7 mouse cellular contexts compared by ENCODE assay signal in genomic region chr15:99074019-99074599, GRCm38 (mm10). TPM values are rescaled to one million over a fixed set of nuclear protein-coding genes. Genes with fewer than 3 reads are reported as not detected.
DNase-seq lines count a peak whose midpoint lies in the region; ATAC-seq and TF ChIP-seq lines count a peak whose summit lies in the region.

TSS of gene Troap (plus strand) at chr15:99074575.

- H3K36me3 ChIP-seq in forebrain, embryonic 11.5 days (ENCODE audit: control insufficient read depth, insufficient read depth, low read length), result peaks cover 3% of the 10 kb centered on the region
- peaks cover 16% of the 10 kb centered on the region; the same call in 1 of the 2 replicates for H3K36me3 ChIP-seq in liver, embryonic 11.5 days (ENCODE audit: control insufficient read depth, insufficient read depth, low read length)
- H3K36me3 ChIP-seq in stomach, postnatal 0 days (ENCODE audit: control insufficient read depth, insufficient read depth, low read length), result no peaks in the 10 kb centered on the region

- peaks cover 10% of the 10 kb centered on the region for H3K4me1 ChIP-seq in forebrain, embryonic 11.5 days (replicated peaks; ENCODE audit: control insufficient read depth, insufficient read depth, low read length)
- H3K4me1 ChIP-seq in liver, embryonic 11.5 days (replicated peaks; ENCODE audit: control insufficient read depth, insufficient read depth, low read length), result peaks cover 15% of the 10 kb centered on the region
- H3K4me1 ChIP-seq in stomach, postnatal 0 days (replicated peaks; ENCODE audit: control insufficient read depth, insufficient read depth), result peaks cover 4% of the 10 kb centered on the region; the same call in 1 of the 2 replicates

- peak; percentile 57 for ATAC-seq in forebrain, embryonic 11.5 days (replicated peaks; ENCODE audit: low FRiP score)
- peak; percentile 39 for ATAC-seq in liver, embryonic 11.5 days (replicated peaks; ENCODE audit: low FRiP score)
- no peak; the same call in 1 of the 2 replicates for ATAC-seq in stomach, postnatal 0 days (ENCODE audit: low FRiP score, low TSS enrichment)

- WGBS in forebrain, embryonic 11.5 days, result 34% methylated on average over 9 of the region's 9 CpGs
- 18% methylated on average over 9 of the region's 9 CpGs for WGBS in liver, embryonic 11.5 days
- WGBS in stomach, postnatal 0 days, result 16% methylated on average over 9 of the region's 9 CpGs

- H3K9ac ChIP-seq in forebrain, embryonic 11.5 days (ENCODE audit: low read length), result peak within 1 kb of the TSS; percentile 67
- H3K9ac ChIP-seq in liver, embryonic 11.5 days (ENCODE audit: low read depth, low read length), result peak within 1 kb of the TSS; percentile 90
- H3K9ac ChIP-seq in stomach, postnatal 0 days (ENCODE audit: low read length), result peak within 1 kb of the TSS; percentile 68

- H3K27me3 ChIP-seq in forebrain, embryonic 11.5 days (ENCODE audit: control insufficient read depth, insufficient read depth, low read length), result no peaks in the 10 kb centered on the region
- H3K27me3 ChIP-seq in liver, embryonic 11.5 days (replicated peaks; ENCODE audit: control insufficient read depth, insufficient read depth, low read length), result 0 out of 2 replicates have a peak, but pooled peaks cover 4% of the 10 kb centered on the region
- H3K27me3 ChIP-seq in stomach, postnatal 0 days (ENCODE audit: control insufficient read depth, insufficient read depth, low read length), result no peaks in the 10 kb centered on the region

- peak; percentile 23 for DNase-seq in thymus, postnatal 0 days (ENCODE audit: low spot score)
- no peak for DNase-seq in thymus, postnatal 25 days
- no peak for DNase-seq in forebrain, embryonic 11.5 days (ENCODE audit: low spot score)
- no peak for DNase-seq in liver, embryonic 11.5 days (ENCODE audit: low spot score)
- DNase-seq in stomach, postnatal 0 days (ENCODE audit: low spot score), result no peak
- no peak for DNase-seq in natural killer cell, adult 2 months (ENCODE audit: low spot score in 2 of 2)
- DNase-seq in urinary bladder, postnatal 10 days (ENCODE audit: low spot score), result no peak

- H3K4me2 ChIP-seq in forebrain, embryonic 11.5 days (ENCODE audit: low read depth, low read length, severe bottlenecking), result peak within 1 kb of the TSS; percentile 90
- H3K4me2 ChIP-seq in liver, embryonic 11.5 days, result peak within 1 kb of the TSS; percentile 80
- peak within 1 kb of the TSS; percentile 85 for H3K4me2 ChIP-seq in stomach, postnatal 0 days (replicated peaks; ENCODE audit: low read depth)

- peak; percentile 17; the same call in 1 of the 2 replicates for TF ChIP-seq CTCF in stomach, postnatal 0 days (IDR thresholded peaks at IDR 0.05; ENCODE audit: low read depth)

- no peaks in the 10 kb centered on the region for H3K9me3 ChIP-seq in forebrain, embryonic 11.5 days (ENCODE audit: control insufficient read depth, low read length)
- no peaks in the 10 kb centered on the region for H3K9me3 ChIP-seq in liver, embryonic 11.5 days (ENCODE audit: control insufficient read depth, low read length)
- no peaks in the 10 kb centered on the region for H3K9me3 ChIP-seq in stomach, postnatal 0 days (ENCODE audit: control insufficient read depth, low read length)

- TF ChIP-seq EP300 in stomach, postnatal 0 days (optimal IDR thresholded peaks at IDR 0.05), result no peak

- peak within 1 kb of the TSS; percentile 96 for H3K27ac ChIP-seq in forebrain, embryonic 11.5 days (ENCODE audit: low read depth, low read length)
- peak within 1 kb of the TSS; percentile 88 for H3K27ac ChIP-seq in liver, embryonic 11.5 days (ENCODE audit: low read depth, low read length)
- H3K27ac ChIP-seq in stomach, postnatal 0 days (replicated peaks), result peak within 1 kb of the TSS; percentile 95

- peak within 1 kb of the TSS; percentile 62 for H3K4me3 ChIP-seq in forebrain, embryonic 11.5 days (ENCODE audit: low read depth, low read length)
- H3K4me3 ChIP-seq in liver, embryonic 11.5 days (ENCODE audit: low read depth, low read length), result peak within 1 kb of the TSS; percentile 85
- H3K4me3 ChIP-seq in stomach, postnatal 0 days (ENCODE audit: low read depth, low read length), result peak within 1 kb of the TSS; percentile 50

RNA-seq across cellular contexts. Expression of gene Troap, which starts in this region (rescaled TPM):
- polyA plus RNA-seq in thymus, postnatal 0 days (2015; fragmentation: Nextera tagmentation; extraction: Ambion mirVana), result 21.8 and 25.3 TPM in 2 replicates
- 38.8 and 40.2 TPM in 2 replicates for polyA plus RNA-seq in forebrain, embryonic 11.5 days (2014; fragmentation: Nextera tagmentation; extraction: Ambion mirVana)
- polyA plus RNA-seq in liver, embryonic 11.5 days (2014; fragmentation: Nextera tagmentation; extraction: Ambion mirVana), result 26.5 and 27.8 TPM in 2 replicates
- 5.1 and 7.1 TPM in 2 replicates for polyA plus RNA-seq in stomach, postnatal 0 days (2015; fragmentation: Nextera tagmentation; extraction: Ambion mirVana)
